Mouse (Mus musculus): ENCODE results near the gene Pofut2. TPM values are rescaled to one million over a fixed set of nuclear protein-coding genes. Genes with fewer than 3 reads are reported as not detected.
"Not testable (repeated sequence)": the region's sequence is repeated elsewhere in the genome, so short reads cannot be mapped to it uniquely, and the experiment has no call there.

Gene Pofut2
- polyA plus RNA-seq, 1 experiment, result 44.9 TPM

DNA sequence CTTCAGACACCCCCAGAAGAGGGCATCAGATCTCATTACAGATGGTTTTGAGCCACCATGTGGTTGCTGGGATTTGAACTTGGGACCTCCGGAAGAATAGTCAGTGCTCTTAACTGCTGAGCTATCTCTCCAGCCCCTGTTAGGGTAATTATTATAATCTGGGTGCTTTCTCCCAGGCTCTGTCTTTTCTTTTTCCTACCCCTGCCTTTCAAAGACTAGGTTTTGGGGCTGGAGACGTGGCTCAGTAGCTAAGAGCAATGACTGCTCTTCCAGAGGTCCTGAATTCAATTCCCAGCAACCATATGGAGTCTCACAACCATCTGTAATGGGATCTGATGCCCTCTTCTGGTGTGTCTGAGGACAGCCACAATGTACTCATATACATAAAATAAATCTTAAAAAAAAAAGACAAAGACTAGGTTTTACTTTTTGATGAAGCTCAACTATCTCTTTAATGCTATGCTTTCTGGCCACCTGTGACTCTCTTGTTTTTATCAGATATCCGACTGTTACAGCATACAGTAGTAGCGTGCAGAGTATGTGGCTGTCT is 902 bp upstream of the Pofut2 start:
- TF ChIP-seq CTCF (IDR thresholded peaks at IDR 0.05; ENCODE audit: borderline replicate concordance, insufficient read depth, low read depth, low read length) (no peak), POLR2A (IDR thresholded peaks at IDR 0.05; ENCODE audit: borderline replicate concordance, insufficient read depth, low read length) (no peak)
- WGBS, result 67% methylated on average over 4 of the region's 4 CpGs
- H3K27me3 ChIP-seq (ENCODE audit: control insufficient read depth, insufficient read depth, low read length), result no peaks in the 10 kb centered on the region

DNA sequence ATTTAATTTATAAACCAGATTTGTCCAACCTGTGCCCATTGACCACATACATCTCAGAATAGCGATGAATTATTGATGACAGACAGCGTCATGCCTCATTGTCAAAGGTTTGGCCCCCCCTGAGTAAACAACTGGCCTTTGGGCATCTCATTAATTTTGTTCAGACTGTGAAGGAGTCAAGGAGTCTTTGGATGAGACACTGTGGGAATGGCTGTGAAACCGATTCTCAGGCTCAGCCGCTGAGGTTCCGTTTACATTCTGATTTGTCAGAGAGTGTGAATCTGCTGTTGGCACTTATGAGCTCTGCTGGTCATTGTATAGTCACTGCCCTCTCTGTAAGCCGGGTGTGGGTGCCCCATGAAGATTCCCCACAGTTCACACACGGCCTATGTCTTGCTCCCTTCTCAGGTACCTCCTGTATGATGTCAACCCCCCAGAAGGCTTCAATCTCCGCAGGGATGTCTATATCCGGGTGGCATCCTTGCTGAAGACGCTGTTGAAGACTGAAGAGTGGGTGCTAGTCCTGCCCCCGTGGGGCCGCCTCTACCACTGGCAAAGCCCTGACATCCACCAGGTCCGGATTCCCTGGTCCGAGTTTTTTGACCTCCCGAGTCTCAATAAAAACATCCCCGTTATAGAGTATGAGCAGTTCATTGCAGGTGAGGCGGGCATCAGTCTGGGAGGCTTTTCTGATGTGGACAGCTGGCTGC is 1.3 kb downstream of the Pofut2 start:
- WGBS, result 77% methylated on average over 17 of the region's 17 CpGs
- Histone ChIP-seq H3K4me3 (replicated peaks; ENCODE audit: insufficient read depth, low read depth, low read length) (no peak overlapping the region), H3K27me3 (ENCODE audit: control insufficient read depth, insufficient read depth, low read length) (no peaks in the 10 kb centered on the region), H3K27ac (ENCODE audit: insufficient read depth, low read length) (no peak overlapping the region), H3K4me1 (ENCODE audit: control insufficient read depth, insufficient read depth, low read length) (no peaks in the 10 kb centered on the region)
- TF ChIP-seq CTCF (IDR thresholded peaks at IDR 0.05; ENCODE audit: borderline replicate concordance, insufficient read depth, low read depth, low read length), result no peak
- no peak for TF ChIP-seq POLR2A (IDR thresholded peaks at IDR 0.05; ENCODE audit: borderline replicate concordance, insufficient read depth, low read length)
- no peak for DNase-seq

More for the DNA sequence above, 902 bp upstream of the Pofut2 start:
- H3K27ac ChIP-seq (ENCODE audit: insufficient read depth, low read length), result no peak overlapping the region
- peak in 1 of 2 experiments; percentile 9 for DNase-seq
- no peak overlapping the region for H3K4me3 ChIP-seq (replicated peaks; ENCODE audit: insufficient read depth, low read depth, low read length)
- no peaks in the 10 kb centered on the region for H3K4me1 ChIP-seq (ENCODE audit: control insufficient read depth, insufficient read depth, low read length)

- no peaks in the 10 kb centered on the region for H3K27me3 ChIP-seq (ENCODE audit: control insufficient read depth, insufficient read depth, low read length)
- DNase-seq, result no peak
- H3K4me1 ChIP-seq (ENCODE audit: control insufficient read depth, insufficient read depth, low read length), result peaks cover 18% of the 10 kb centered on the region
- no peak overlapping the region for H3K27ac ChIP-seq (ENCODE audit: insufficient read depth, low read length)
- TF ChIP-seq CTCF (IDR thresholded peaks at IDR 0.05; ENCODE audit: borderline replicate concordance, insufficient read depth, low read depth, low read length), result no peak
- TF ChIP-seq POLR2A (IDR thresholded peaks at IDR 0.05; ENCODE audit: borderline replicate concordance, insufficient read depth, low read length), result no peak
- WGBS, result 64% methylated on average over 8 of the region's 8 CpGs
- H3K4me3 ChIP-seq (replicated peaks; ENCODE audit: insufficient read depth, low read depth, low read length), result no peak overlapping the region
Observed at GRCm38 (mm10) chr10:77266281-77266680, 7.3 kb downstream of the Pofut2 start.

DNA sequence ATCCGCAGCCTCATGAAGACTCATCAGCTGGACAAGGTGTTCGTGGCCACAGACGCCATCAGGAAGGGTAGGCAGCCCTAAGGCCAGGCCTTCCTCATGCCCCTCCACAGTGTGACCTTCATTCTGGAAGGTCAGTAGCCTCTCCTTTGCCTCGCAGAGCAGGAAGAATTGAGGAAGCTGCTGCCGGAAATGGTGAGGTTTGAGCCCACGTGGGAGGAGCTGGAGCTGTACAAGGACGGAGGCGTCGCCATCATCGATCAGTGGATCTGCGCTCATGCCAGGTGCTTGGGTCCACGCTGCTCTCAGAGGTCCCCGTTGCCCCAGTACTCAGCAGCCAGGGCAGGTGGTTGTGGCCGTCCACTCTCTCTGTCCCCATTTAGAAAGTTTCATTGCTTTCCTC is 8.0 kb downstream of the Pofut2 start:
- 90% methylated on average over 14 of the region's 14 CpGs for WGBS
- H3K27ac ChIP-seq (ENCODE audit: insufficient read depth, low read length), result no peak overlapping the region
- H3K4me1 ChIP-seq (ENCODE audit: control insufficient read depth, insufficient read depth, low read length), result peaks cover 25% of the 10 kb centered on the region
- H3K27me3 ChIP-seq (ENCODE audit: control insufficient read depth, insufficient read depth, low read length), result no peaks in the 10 kb centered on the region
- no peak for DNase-seq
- TF ChIP-seq CTCF (IDR thresholded peaks at IDR 0.05; ENCODE audit: borderline replicate concordance, insufficient read depth, low read depth, low read length) (no peak), POLR2A (IDR thresholded peaks at IDR 0.05; ENCODE audit: borderline replicate concordance, insufficient read depth, low read length) (no peak)
- H3K4me3 ChIP-seq (replicated peaks; ENCODE audit: insufficient read depth, low read depth, low read length), result no peak overlapping the region

DNA sequence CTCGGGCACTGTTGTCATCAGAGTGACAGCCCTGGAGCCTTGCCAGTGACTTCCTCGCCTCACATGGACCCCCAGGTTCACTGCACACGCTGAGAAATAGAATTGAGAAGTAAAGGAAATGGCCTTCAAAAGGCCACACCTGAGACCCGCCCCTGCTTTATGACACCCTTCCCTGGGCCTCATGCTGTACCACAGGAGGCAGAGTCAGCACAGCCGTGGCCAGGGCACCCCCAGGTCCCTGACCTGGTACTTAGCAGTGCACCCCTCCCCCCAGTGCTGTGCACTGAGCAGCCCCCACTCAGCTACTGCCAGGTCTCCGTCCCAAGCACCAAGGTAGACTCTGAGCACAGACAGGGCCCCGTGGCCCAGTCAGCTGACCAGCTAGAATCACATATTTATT is 10.1 kb downstream of the Pofut2 start:
- no peaks in the 10 kb centered on the region for H3K27me3 ChIP-seq (ENCODE audit: control insufficient read depth, insufficient read depth, low read length)
- no peak for TF ChIP-seq POLR2A (IDR thresholded peaks at IDR 0.05; ENCODE audit: borderline replicate concordance, insufficient read depth, low read length)
- DNase-seq, result no peak
- peaks cover 44% of the 10 kb centered on the region for H3K4me1 ChIP-seq (ENCODE audit: control insufficient read depth, insufficient read depth, low read length)
- no peak overlapping the region for H3K27ac ChIP-seq (ENCODE audit: insufficient read depth, low read length)
- H3K4me3 ChIP-seq (replicated peaks; ENCODE audit: insufficient read depth, low read depth, low read length), result no peak overlapping the region
- 61% methylated on average over 7 of the region's 7 CpGs for WGBS

GRCm38 (mm10) chr10:77272980-77273730 is 14.1 kb downstream of the Pofut2 start:
- DNase-seq, result peak; percentile 88 to 93
- Histone ChIP-seq H3K4me3 (replicated peaks; ENCODE audit: insufficient read depth, low read depth, low read length) (no peak overlapping the region), H3K27me3 (ENCODE audit: control insufficient read depth, insufficient read depth, low read length) (no peaks in the 10 kb centered on the region), H3K4me1 (ENCODE audit: control insufficient read depth, insufficient read depth, low read length) (peaks cover 44% of the 10 kb centered on the region), H3K27ac (ENCODE audit: insufficient read depth, low read length) (peak overlapping the region; percentile 92)
- no peak for TF ChIP-seq POLR2A (IDR thresholded peaks at IDR 0.05; ENCODE audit: borderline replicate concordance, insufficient read depth, low read length)
- TF ChIP-seq CTCF (IDR thresholded peaks at IDR 0.05; ENCODE audit: borderline replicate concordance, insufficient read depth, low read depth, low read length), result no peak
- 16% methylated on average over 11 of the region's 11 CpGs for WGBS

DNA sequence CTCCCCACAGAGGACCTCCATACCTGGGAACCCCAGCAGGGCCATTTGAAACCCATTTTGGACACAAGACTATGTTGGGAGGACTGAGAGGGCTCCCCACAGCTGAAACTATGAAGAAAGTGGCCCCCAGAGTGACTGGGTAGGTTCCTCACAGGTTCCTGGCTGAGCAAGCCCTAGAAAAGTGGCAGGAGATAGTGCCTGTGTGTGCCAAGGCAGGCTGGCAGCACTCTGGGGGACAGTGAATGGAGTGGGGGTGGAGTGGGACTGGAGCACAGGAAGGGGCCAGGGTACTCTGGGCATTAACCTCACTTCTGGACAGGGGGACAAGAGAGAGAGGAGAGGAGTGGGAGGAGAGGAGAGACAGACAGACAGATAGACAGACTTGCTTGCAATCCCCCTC is 14.8 kb downstream of the Pofut2 start:
- H3K4me3 ChIP-seq (replicated peaks; ENCODE audit: insufficient read depth, low read depth, low read length), result no peak overlapping the region
- no peaks in the 10 kb centered on the region for H3K27me3 ChIP-seq (ENCODE audit: control insufficient read depth, insufficient read depth, low read length)
- no peak for TF ChIP-seq POLR2A (IDR thresholded peaks at IDR 0.05; ENCODE audit: borderline replicate concordance, insufficient read depth, low read length)
- no peak for TF ChIP-seq CTCF (IDR thresholded peaks at IDR 0.05; ENCODE audit: borderline replicate concordance, insufficient read depth, low read depth, low read length)
- DNase-seq, result no peak
- H3K4me1 ChIP-seq (ENCODE audit: control insufficient read depth, insufficient read depth, low read length), result peaks cover 44% of the 10 kb centered on the region
- H3K27ac ChIP-seq (ENCODE audit: insufficient read depth, low read length), result no peak overlapping the region

GRCm38 (mm10) chr10:77282085-77282484 is 23.1 kb downstream of the Pofut2 start:
- not testable (repeated sequence) for H3K27ac ChIP-seq (ENCODE audit: insufficient read depth, low read length); DNase-seq; H3K4me1 ChIP-seq (ENCODE audit: control insufficient read depth, insufficient read depth, low read length); H3K27me3 ChIP-seq (ENCODE audit: control insufficient read depth, insufficient read depth, low read length); H3K4me3 ChIP-seq (replicated peaks; ENCODE audit: insufficient read depth, low read depth, low read length)
- 91% methylated on average over 1 of the region's 1 CpGs for WGBS

All from cerebellum, adult 2 months (tissue).